Mouse (Mus musculus) ES-E14 (cell line): ENCODE measurements around the gene Smim20.

Experiments used
- HCFC1 ChIP-seq: IDR thresholded peaks from 2 replicates; pipeline ENCODE4 v1.6.1; 2012; ENCODE audit warnings: low read length, inconsistent platforms, borderline replicate concordance; ENCODE audit not compliant: insufficient read depth
- ZNF384 ChIP-seq: IDR thresholded peaks from 2 replicates; pipeline ENCODE4 v1.6.1; 2012; ENCODE audit warnings: low read depth, low read length, inconsistent platforms

DNA sequence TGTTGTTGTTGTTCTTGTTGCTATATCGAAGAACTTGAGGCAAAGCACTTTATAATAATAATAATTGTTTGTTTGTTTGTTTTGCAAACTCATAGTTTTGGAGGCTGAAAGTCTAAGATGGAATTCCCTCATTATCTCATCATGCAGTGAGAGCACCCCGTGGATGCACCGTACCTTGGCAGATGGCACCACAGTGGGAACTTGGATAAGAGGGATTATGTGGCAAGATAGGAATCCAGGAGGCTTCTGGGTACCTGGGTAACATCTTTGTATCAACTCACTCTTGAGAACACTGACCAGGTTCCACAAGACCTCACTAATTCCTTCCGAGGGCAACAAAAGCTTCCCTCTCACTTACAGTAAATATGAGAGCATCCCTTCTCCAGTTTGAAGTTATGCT, 30.1 kb downstream of the Smim20 start:
- TF ChIP-seq HCFC1 = no peak
- no peak for TF ChIP-seq ZNF384
